Mouse (Mus musculus) olfactory bulb, adult 2 months (tissue): ENCODE results near the gene Pomgnt2.

Experiments
- CTCF ChIP-seq: fragments of 200-500 bp; IDR thresholded peaks from 2 replicates; pipeline ENCODE4 v1.5.1; 2012; ENCODE audit warnings: low read depth, mild to moderate bottlenecking, low read length, moderate library complexity; ENCODE audit not compliant: insufficient read depth
- POLR2A ChIP-seq: fragments of 200-500 bp; IDR thresholded peaks from 2 replicates; pipeline ENCODE4 v1.6.1; 2012; ENCODE audit warnings: mild to moderate bottlenecking, low read depth, low read length, moderate library complexity; ENCODE audit not compliant: insufficient read depth

DNA sequence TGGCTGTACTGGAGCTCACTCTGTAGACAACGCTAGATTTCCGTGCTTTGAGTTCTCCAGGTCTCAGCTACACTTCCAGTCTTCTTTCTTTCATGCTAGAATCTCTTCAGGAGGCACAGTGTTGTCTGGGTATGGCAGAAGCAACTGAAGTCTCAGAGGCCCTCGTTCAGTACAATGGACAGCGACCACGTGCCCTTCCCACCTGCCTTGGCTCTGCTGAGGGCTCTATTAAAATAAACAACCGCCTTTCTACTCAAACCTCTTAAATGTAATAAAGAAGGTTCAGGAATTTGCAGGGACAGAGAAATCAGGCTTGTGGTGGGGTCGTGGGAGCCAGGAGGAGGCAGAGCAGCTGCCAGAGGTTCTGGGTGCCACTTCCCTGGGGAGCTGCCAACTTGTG, 9.7 kb upstream of the Pomgnt2 start:
- no peak for TF ChIP-seq POLR2A
- no peak for TF ChIP-seq CTCF
